Mouse (Mus musculus): Measurements from ENCODE around the gene Ly6g6e. TPM values are rescaled to one million over a fixed set of nuclear protein-coding genes. Genes with fewer than 3 reads are reported as not detected.

Ly6g6e gene
- not detected in 2 replicates for polyA plus RNA-seq (2012; ENCODE audit: low replicate concordance)

DNA sequence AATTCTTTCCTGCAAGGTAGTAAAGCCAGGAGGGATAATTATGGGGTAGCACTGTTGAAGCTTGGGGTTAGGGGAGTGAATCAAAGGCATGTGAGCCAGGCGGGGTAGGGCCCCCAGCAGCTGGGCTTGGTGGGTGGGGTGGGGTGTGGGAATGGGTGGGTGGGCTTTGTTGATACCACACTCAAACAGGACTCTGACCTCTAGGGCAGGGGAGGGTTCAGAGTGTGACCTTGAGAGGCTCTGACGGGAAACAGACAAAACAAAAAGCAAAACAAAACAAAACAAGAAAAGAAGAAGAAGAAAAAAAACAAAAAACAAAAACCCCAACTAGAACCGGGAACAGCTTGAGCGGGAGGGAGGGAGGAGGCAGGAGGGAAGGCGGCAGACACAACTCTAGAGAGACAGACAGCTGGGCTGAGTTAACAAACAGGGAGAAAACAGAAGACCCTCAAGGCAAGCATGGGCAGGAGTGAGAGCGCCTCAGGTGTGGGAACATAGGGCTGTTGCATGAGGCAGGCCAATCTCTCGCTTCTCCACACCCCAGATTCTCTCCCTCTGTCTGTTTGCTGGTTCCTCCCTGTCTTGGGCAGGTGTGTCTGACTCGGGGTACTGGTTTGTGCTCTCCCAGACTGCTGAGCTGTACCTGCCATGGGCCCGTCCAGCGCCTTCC, at the start of gene Ly6g6e:
TSS of gene Ly6g6e (plus strand) at position 396 of the 670 bp plus-strand sequence.

DNA sequence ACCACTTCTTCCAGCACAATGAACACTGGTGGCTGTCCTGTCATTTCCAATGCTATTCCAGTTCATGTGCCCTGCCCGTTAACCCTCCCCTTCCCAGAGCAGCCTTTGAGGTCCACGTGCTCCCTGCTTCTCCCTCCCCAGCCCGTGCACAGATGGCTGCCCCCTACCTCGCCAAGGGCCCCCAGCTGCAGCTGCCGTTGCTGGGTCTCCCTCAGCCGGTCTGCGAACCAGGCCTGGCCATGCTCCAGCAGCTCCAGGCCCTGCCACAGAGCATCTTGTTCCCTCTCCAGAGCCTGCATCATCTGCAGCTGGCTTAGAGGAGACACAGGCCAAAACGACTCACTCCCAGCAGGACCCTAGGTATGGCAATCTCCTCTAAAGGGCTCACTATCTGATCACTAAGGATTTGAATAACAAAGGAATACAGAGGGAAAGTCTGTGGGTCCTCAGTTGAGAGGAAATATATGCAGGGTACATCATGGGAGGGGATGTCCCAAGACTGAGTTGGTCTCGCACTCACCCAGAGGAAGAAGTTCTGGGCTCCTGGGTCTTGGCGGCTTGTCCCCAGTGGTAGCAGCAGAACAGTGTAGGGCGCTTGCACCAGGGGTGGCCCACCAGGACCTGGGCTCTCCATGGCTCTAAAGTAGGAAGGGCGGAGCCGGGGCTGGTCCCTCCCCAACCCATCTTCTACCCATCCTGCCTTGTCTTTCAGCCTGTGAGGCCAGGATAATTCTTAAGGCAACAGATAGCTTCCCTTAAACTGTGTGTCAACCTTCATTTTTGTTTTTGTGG, 49.2 kb upstream of the Ly6g6e start, which contains the start of gene Sapcd1:
TSS of gene Sapcd1 (minus strand) at position 740 of the 792 bp plus-strand sequence.

DNA sequence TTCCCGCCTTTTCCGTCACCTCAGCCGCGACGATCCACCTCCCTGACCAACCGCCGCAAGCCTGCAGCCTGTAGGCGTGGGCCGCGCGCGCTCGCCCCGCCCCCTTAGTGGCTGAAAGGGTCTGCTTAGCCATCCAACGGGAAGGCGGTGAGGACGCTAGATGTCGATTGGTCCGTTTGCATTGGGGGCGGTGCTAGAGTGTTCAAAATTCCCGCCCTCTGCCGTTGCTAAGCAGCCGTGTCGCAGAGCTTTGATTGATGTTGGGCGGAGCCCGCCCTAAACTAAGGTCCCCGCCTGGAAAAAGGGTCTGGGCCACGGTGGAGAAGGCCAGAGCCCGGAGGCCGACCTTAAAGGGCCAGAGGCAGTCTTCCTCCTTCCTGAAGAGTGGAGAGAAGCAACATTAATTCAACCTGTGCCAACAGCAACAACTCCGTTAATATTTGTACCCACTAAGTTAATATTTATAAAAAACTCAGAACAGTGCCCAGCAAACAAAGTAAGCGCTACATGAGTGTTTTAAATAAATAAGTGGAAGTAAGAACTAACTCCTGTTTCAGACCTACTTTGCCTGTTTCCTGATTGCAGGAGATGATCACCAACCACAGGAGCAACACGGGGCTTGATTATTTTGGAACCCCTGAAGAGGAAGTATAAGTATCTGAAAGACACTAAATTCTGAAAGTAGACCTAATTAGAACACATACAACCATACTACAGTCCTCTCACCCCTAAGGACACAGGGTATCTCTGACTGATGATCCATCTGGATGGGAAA, 29.8 kb upstream of the Ly6g6e start, which contains the start of gene Msh5:
TSS of gene Msh5 (minus strand) at position 65 of the 775 bp plus-strand sequence.

DNA sequence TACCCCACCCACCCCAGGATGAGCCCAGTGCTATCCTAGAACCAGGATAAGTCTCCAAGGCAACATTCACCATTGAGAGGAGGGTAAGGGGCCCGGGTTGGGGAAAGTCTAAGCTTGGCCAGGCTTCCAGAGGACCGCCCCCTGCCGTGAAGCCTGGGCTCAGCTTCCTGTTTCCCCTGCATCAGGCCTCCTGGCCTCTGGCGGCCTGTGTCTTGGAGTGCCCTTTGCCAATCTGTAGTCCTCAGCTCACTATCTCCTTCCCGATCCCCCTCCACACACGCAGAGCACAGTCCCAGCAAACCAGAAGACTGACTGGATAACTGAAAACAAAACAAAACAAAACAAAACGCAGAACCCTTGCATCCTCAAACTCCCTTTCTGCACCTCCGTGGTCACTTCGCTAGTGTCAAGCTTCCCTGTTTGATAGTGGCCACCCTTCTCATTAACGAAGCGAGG, 27.1 kb upstream of the Ly6g6e start, which contains the start of gene Clic1:
TSS of gene Clic1 (plus strand) at position 406 of the 456 bp plus-strand sequence.

DNA sequence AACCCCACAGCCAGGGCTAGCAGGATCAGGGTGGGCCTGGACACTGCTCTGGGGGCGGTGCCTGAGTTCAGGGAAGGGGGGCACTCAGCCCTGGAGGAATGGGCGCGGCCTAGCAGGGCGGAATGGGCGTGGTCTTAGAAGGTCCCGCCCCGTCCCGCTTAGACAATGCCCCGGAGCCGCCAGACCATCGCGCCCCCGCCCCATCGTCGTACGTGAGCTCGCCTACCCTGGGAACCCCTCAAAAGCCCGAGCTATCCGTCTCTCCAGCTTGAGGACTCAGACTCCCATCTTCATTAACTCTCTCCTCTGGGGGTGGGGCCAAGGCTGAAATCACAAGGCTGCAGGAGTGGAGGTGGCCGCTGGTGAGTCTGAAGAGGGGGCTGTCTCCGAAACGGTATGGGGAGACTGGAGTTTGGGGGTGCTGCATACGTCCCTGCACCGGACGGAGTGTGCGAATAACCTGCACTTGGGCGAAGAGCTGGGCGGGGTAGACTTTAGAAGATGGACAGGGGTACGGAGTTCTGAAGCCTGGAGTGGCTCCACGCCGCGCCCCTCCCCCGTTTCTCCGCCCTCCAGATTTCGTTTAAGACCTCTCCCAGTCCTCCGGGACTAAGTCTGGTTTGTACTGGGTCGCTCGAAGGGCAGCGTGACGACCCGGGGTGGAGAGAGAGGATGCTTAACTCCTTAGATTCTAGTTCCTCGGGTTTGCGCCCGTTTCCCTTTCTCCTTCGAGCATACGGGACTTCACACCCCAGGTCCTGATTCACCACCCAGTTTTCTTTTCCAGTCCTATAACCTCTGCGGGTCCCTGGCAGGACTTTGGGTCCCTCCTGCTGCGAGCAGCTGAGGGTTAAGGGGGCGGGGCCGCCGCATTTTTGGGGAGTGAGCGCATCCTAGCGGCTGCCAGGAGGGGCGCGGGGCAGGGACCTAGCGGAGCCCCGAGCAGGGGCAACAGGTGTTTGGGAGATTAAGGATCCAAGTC, 17.5 kb upstream of the Ly6g6e start, which contains the start of gene Ddah2:
TSS of gene Ddah2 (plus strand) at position 125 of the 982 bp plus-strand sequence.

DNA sequence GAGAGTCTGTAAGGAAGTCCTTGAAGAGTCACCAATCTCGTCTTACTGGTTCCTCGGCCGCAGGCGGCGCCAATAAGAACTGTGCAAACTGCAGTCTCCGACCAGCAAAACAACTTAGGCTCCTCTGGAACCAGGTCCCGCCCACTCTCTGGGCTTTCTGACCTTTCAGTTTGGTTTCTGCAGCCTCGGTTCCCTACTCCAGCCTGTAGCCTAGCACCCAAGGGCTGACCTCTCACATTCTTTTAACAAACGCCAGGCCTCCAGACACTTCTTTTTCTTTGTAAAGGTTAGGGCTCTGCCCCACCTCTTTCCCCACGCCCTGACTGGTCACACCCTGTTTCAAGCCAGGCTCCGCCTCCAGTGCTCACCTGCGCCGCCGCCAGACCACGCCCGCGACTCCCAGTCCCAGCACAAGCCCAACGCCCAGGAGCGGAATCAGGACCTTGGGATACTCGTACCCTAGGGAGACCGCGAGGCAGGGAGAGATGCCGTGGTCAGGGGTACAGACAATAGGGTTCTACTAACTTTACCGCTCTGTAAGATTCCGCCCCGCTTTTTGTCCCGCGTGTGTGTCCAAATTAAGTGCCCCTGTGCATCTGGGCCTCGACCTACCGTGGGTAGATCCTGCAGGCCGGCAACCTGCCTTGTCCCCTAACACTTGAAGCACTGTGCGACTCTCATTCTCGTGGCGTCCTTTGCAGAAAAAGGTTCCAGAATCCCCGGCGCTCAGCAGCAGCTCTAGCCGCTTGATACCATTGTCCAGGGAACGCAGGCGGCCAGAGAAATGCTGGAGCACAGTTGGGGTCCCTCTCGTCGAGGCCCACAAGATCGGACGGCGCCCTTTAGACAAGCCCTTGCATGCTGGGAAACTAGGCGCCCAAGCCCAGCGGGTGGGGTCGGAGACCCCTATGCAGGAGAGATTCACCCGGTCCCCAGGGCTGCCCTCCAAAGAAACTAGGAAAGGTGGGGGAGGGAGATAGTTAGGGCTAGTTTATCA, 11.5 kb upstream of the Ly6g6e start, which contains the start of gene Ly6g6c:
TSS of gene Ly6g6c (plus strand) at position 438 of the 997 bp plus-strand sequence.

DNA sequence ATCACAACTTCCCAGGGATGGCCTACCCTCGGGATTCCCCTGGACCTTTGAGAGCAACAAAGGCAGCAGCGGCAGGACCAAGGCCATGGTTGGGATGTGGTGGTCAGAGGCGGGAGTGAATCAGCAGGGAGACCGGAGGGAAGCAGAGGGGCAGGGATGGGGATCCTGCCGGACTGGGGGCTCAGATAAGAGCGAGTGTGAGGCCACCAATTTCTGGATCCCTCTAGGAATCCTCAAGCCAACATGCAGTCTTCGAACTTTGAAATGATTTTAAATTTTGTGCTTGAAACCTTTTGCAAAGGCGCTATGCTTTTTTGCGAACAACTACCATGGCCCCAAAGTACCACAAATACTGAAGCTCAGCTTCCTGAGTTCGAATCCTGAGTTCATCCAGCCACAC, 10.6 kb upstream of the Ly6g6e start, which contains the start of gene Mpig6b:
TSS of gene Mpig6b (minus strand) at position 101 of the 400 bp plus-strand sequence.

DNA sequence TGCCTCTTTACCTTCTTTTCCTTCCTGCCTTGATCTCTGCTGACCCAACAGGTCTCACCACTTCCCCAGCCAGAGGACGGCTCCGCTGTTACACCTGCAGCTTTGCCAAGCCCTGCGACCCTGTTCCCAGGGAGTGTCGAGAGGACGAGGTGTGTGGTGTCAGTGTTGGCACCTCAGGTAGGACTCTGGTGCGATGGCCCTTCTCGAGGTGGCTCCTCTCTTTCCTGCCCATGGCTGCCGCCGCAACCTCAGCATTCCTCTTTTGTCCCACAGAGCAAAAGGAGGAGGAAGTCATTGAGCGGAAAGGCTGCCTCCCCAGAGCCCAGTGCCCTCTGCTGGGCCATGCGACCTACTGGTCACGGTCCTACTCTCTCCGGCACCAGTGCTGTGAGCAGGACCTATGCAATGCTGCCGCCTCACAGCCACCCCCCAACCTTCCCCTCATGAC, 1.1 kb downstream of the Ly6g6e start, which contains the start of gene Ly6g6d:
TSS of gene Ly6g6d (minus strand) at position 280 of the 448 bp plus-strand sequence.

DNA sequence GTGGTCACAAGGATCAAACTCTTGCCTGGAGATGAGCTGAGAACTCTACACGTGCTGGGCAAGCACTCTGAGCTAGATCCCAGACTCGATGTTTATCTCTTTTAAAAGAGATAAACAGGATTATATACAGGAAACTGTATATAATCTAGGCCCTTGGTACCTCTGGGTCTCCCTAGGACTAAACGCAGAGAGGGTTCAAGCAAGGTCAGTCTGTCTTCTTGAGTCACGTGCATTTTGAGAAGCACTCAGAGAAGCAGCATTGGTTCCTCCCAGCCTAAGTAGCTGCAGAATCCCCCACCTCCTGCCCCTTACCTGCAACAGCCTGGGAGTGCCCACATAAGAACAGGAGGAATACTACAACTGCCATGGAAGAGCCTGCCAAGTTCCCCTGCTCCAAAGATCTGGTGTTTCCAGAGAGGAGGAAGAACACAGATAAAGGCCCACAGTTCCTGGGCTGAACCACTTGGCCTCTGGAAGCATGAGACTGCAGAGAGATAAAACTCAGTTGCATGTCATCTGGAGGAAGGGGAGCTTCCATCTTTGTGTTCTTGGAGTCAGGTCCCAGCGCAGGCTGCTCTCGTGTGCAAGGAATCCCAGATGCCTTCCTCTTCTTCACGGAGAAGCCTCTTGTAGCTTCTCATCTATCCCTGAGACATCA, 8.6 kb downstream of the Ly6g6e start, which contains the start of gene Ly6g6f:
TSS of gene Ly6g6f (minus strand) at position 403 of the 658 bp plus-strand sequence.

DNA sequence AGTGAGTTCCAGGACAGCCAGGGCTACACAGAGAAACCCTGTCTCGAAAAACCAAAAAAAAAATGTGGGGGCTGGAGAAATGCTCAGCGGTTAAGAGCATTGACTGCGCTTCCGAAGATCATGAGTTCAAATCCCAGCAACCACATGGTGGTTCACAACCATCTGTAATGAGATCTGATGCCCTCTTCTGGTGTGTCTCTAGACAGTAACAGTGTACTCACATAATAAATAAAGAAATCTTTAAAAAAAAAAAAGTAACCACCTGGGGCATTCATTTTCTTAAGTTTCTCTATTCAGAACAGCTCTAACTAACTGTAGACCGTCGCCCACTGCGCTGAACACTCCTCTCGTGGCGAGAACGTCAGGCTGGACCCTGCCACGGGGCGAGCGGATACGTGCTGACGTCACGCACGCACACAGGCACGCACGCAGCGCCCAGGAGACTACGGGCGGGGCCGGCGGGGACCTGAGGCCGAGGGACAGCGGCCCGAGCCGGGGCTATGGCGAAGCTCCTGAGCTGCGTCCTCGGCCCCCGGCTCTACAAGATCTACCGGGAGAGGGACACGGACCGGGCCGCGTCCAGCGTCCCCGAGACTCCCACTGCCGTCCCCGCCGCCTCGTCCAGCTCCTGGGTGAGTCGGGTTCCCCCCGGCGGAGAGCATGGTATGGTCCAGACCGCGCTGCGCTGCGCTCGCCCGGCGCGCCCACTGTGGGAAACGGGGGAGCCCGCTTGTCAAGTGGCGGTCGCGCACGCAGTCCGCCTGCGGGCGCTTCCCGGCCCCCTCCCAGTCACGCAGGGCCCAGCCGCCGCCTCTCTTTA, 12.3 kb downstream of the Ly6g6e start, which contains the start of gene Abhd16a:
TSS of gene Abhd16a (plus strand) at position 439 of the 820 bp plus-strand sequence.

DNA sequence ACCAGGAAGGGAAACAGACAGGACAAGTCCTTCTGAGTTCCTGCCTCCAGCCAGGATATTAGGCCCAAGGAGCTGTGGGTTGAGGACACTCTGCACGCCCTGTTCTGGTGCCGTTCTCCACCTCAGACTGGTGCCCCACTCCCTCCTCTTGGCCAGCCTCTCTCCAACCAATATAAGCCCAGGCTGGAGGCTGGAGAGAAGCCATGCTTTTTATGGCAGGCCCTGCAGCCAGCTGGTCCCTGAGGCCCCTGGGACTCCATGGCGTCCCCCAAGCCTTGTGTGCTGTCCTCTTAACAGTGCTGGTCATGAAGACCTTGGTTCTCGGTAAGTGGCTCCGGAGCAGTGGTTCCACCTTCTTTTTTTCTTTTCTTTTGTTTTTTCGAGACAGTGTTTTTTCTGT, 31.4 kb downstream of the Ly6g6e start, which contains the start of gene Ly6g5c:
TSS of gene Ly6g5c (plus strand) at position 183 of the 400 bp plus-strand sequence.

DNA sequence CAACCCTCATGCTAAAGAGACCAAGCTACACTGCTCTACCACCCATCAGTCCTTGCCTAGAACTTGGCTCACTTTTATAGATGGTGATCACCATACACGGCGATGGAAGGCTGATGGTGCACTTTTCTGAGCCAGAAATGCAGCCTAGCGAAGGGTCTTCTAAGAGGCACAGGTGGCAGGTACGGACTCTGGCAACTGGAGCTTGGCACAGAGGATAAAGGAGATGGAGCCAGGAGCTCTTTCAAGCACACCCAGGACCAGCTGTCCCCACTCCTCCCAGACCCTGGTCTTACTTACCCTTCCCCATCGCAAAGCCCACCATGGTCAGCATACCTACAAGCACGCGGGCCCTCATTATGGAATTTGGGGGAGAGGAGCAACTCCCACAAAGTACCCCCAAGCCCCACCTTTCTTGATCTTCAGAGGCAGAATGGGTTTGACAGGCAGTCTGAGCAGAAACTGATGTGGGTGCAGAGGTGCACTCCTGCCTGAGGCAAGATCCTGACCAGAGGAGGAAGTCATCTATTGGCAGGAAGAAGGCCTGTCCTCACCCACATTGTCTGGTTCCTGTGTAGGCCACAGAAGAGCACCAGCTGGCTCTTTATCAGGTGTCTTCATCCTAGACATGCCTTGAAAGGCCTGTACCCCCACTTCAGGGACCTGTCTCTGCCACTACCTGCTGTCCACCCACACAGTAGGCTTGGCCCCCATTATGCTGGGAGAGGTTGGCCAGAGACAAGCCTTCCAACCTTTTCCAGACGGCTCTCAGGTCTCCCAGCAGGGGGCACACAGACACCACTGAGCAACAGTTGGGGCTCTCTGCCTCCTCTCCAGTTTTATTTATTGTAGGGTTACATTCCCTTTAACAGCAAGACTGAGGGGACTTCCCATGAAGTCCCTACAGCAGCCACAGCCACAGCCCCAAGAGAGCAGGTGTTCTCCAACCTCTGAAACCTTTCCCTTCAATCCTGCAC, 38.6 kb downstream of the Ly6g6e start, which contains the start of gene Ly6g5b:
TSS of gene Ly6g5b (minus strand) at position 383 of the 974 bp plus-strand sequence.

DNA sequence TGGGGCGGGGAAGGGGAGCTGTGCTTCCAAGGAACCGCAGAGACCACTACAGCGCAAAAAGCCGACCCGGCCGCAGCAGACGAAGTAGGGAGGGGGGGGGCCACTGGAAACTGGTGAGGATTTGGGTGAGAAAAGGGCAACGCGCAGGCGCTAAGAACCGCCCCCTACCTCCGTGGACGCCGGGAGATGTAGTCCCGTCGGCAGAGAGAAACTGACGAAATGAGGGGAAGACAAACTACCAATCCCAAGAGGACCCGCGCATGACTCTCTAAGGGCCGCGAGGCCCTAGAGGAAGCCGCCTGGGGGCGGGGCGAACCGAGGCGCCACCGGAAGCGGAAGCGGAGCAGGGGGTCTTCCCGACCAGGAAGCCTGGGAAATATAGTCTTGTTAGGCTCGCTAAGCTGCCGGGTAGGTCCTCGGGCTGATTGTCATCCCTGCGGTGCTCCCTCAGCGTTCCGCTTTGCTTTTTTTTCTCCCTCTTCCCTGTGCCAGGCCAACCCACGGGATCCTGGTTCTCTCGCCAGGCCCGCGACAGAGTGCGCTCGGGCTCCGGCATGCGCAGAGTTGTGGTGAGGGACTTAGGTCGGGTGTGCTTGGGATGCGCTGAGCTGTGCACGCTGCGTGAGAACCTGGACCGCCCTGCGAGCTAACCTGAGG, 44.6 kb downstream of the Ly6g6e start, which contains the start of gene Gpank1:
TSS of gene Gpank1 (plus strand) at position 313 of the 657 bp plus-strand sequence.

DNA sequence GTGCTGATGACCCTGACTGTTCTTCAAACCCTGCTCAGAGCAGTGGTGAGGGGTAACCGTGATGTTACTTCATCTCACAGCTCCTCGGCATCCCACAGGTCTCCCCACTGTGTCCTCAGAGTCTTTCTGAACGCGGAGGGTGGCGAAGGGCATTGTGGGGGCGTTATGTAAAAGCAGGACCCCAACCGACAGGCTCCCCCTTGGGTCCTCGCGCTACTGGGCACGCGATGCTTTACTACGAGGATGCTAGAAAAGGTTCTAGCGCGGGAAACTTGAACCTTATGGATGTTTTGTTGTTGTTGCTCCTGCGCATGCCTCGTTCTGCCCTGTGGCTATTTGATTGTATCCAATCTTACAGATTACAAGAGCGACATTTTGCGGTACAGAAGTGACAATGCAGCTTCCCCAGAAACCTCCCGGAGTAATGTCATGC, 45.2 kb downstream of the Ly6g6e start, which contains the start of gene Csnk2b:
TSS of gene Csnk2b (minus strand) at position 183 of the 433 bp plus-strand sequence.

DNA sequence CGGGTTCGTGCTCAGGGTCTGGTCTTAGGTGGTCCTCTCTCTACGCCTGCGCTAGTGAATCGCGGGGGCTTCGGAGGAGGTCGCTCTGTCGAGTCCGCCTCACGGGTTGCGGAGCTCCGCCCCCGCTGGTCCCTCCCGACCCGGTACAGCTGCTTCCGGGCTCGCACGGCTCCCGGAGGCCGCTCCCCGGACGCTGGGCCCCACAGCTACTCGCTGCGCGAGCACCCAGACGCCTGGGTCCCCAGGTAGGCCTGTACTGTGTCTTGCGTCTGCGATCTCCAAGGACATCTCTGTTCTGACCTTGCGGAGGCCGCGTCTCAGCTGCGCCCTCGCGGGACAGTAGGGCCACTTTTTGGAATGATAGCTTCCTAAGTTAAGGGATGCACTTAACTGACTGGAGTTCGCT, 49.5 kb downstream of the Ly6g6e start, which contains the start of gene D17H6S53E:
TSS of gene D17H6S53E (plus strand) at position 168 of the 406 bp plus-strand sequence.

Measured in leukemia stem cell, adult 10-12 weeks (primary cell).